Mouse (Mus musculus): Measurements from ENCODE around the gene Prrc2a. TPM values are rescaled to one million over a fixed set of nuclear protein-coding genes. Genes with fewer than 3 reads are reported as not detected.

Prrc2a gene
- polyA plus RNA-seq, 1 experiment = 770 TPM

DNA sequence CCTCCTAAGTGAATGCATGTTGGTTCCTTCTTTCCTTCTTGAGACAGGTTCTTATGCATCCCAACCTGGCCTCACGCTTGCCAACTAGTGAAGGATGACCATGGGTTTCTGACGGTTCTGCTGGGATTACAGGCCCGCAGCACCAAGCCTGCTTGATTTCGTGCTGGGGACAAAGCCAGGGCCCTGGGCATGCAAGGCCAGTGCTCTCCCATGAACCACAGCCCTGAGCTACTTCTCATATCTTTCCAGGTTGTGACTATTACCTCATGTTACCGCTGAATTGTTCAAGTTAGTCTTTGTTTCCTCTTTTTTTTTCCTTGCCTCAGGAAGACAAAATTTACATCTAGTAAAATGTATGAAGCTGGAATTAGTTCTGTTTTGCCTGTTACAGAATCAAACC lies 28.2 kb upstream of the Prrc2a start:
- Histone ChIP-seq H3K27ac (ENCODE audit: control insufficient read depth, insufficient read depth, low read length) (peak overlapping the region; percentile 96), H3K36me3 (ENCODE audit: control insufficient read depth, insufficient read depth, low read length) (no peaks in the 10 kb centered on the region), H3K4me3 (ENCODE audit: control insufficient read depth, insufficient read depth, low read length) (no peak overlapping the region), H3K27me3 (ENCODE audit: control insufficient read depth, insufficient read depth, low read length) (no peaks in the 10 kb centered on the region), H3K4me1 (replicated peaks; ENCODE audit: control insufficient read depth, insufficient read depth, low read length) (peaks cover 53% of the 10 kb centered on the region)
- no peak for TF ChIP-seq POLR2A (IDR thresholded peaks at IDR 0.05; ENCODE audit: control insufficient read depth, extremely low read depth, insufficient read depth, low read length, poor library complexity)
- no peak for TF ChIP-seq CTCF (IDR thresholded peaks at IDR 0.05; ENCODE audit: borderline replicate concordance, control insufficient read depth, extremely low read depth, insufficient read depth, low read length, poor library complexity)
- DNase-seq = no peak
- 62% methylated on average over 5 of the region's 5 CpGs for WGBS

DNA sequence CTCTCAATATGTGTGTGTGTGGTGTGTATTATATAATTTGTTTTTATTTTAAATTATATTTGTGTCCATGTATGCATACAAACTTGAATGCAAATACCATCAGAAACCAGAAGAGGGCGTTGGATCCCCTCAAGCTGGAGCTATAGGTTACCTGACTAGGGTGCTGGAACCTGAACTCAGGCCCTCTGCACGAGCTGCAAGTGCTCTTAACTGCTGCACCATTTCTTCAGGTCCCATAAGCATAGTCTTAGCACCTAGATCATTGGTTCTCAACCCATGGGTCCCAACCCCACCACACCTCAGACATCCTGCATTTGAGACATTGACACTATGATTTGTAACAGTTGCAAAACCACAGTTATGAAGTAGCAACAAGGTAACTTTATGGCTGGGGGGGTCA lies 27.0 kb upstream of the Prrc2a start:
- Histone ChIP-seq H3K27me3 (ENCODE audit: control insufficient read depth, insufficient read depth, low read length) (no peaks in the 10 kb centered on the region), H3K4me3 (ENCODE audit: control insufficient read depth, insufficient read depth, low read length) (no peak overlapping the region), H3K4me1 (replicated peaks; ENCODE audit: control insufficient read depth, insufficient read depth, low read length) (peaks cover 52% of the 10 kb centered on the region), H3K27ac (ENCODE audit: control insufficient read depth, insufficient read depth, low read length) (no peak overlapping the region), H3K36me3 (ENCODE audit: control insufficient read depth, insufficient read depth, low read length) (no peaks in the 10 kb centered on the region)
- DNase-seq = no peak
- WGBS = 81% methylated on average over 2 of the region's 2 CpGs
- TF ChIP-seq CTCF (IDR thresholded peaks at IDR 0.05; ENCODE audit: borderline replicate concordance, control insufficient read depth, extremely low read depth, insufficient read depth, low read length, poor library complexity) = no peak
- no peak for TF ChIP-seq POLR2A (IDR thresholded peaks at IDR 0.05; ENCODE audit: control insufficient read depth, extremely low read depth, insufficient read depth, low read length, poor library complexity)

DNA sequence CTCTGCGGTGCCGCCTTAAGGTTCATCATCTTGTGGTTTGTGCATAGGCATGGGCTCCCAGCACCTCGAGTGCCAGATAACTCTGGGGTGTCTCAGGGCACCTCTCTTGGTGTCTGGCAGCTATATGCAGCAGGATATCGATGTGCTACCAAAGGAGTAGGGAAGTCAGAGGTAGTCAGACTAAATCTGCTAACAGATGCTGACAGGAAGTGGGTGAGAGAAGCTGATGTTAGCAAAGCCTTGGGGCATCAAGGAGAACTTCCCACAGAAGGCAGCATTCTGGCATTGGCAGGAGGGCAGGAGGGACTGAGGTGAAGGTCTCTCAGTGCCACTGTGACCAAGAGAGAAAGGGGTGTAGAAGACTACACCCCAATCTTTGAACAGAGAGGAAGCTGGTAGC lies 25.4 kb upstream of the Prrc2a start:
- peak; percentile 57 for DNase-seq
- peaks cover 58% of the 10 kb centered on the region for H3K4me1 ChIP-seq (replicated peaks; ENCODE audit: control insufficient read depth, insufficient read depth, low read length)
- no peak for TF ChIP-seq POLR2A (IDR thresholded peaks at IDR 0.05; ENCODE audit: control insufficient read depth, extremely low read depth, insufficient read depth, low read length, poor library complexity)
- no peak for TF ChIP-seq CTCF (IDR thresholded peaks at IDR 0.05; ENCODE audit: borderline replicate concordance, control insufficient read depth, extremely low read depth, insufficient read depth, low read length, poor library complexity)
- 9% methylated on average over 4 of the region's 4 CpGs for WGBS
- no peak overlapping the region for H3K4me3 ChIP-seq (ENCODE audit: control insufficient read depth, insufficient read depth, low read length)
- H3K27ac ChIP-seq (ENCODE audit: control insufficient read depth, insufficient read depth, low read length) = peak overlapping the region; percentile 97
- no peaks in the 10 kb centered on the region for H3K27me3 ChIP-seq (ENCODE audit: control insufficient read depth, insufficient read depth, low read length)
- no peaks in the 10 kb centered on the region for H3K36me3 ChIP-seq (ENCODE audit: control insufficient read depth, insufficient read depth, low read length)

DNA sequence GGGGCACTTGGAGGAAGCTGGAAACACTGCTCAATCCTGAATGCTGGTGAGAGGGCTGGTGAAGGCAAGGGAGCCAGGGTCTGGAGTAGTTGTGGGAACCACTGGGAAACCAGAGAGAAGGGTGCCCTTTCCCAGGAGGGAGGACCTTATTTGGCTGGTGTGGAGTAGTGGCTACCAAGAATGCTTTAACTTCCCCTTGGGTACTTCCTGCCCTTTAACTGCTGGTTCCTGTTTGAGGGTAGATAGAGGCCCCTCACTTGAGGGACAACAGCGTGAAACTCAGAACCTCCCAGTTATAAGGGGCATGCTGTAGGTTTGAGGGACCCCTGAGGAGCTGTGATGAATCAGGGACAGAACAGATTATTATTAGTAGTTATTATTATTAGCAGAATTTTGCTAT lies 24.5 kb upstream of the Prrc2a start:
- no peak for TF ChIP-seq POLR2A (IDR thresholded peaks at IDR 0.05; ENCODE audit: control insufficient read depth, extremely low read depth, insufficient read depth, low read length, poor library complexity)
- no peak for TF ChIP-seq CTCF (IDR thresholded peaks at IDR 0.05; ENCODE audit: borderline replicate concordance, control insufficient read depth, extremely low read depth, insufficient read depth, low read length, poor library complexity)
- H3K36me3 ChIP-seq (ENCODE audit: control insufficient read depth, insufficient read depth, low read length) = no peaks in the 10 kb centered on the region
- no peak for DNase-seq
- 14% methylated on average over 1 of the region's 1 CpGs for WGBS
- no peaks in the 10 kb centered on the region for H3K27me3 ChIP-seq (ENCODE audit: control insufficient read depth, insufficient read depth, low read length)
- peaks cover 66% of the 10 kb centered on the region for H3K4me1 ChIP-seq (replicated peaks; ENCODE audit: control insufficient read depth, insufficient read depth, low read length)
- no peak overlapping the region for H3K4me3 ChIP-seq (ENCODE audit: control insufficient read depth, insufficient read depth, low read length)
- peak overlapping the region; percentile 97 for H3K27ac ChIP-seq (ENCODE audit: control insufficient read depth, insufficient read depth, low read length)

DNA sequence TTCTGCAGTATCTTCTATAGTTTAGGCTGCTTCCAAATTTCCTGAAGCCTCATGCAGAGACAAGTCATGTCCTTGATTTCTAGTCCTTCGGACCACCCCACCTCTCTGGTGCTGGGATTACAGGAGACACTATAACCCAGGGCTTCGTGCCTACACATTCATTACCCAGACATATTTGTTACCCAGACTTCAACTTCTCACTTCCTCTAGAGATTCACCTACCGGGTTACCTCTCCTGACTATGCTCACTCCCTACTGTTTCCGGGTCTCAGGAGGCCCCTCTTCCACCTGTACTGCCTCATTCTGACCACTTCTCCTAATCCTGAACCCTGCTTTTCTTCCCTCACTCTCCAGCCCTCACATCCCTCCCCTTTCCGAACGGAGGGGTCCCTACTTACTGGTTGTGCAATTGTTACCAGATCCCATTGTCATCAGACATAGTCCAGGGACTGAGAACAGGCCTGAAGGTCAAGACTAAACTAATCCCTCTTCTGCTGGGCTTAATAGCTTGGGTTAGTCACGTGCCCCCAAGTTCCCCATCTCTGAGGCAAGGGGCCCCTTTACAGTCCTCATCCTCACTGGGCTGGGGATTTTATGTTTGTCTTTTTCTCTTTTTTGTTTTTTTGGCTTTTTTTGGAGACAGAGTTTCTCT lies 23.4 kb upstream of the Prrc2a start, which contains the start of gene Lst1:
Lst1 (minus strand) TSS at position 481 of the 652 bp plus-strand sequence.
- no peaks in the 10 kb centered on the region for H3K27me3 ChIP-seq (ENCODE audit: control insufficient read depth, insufficient read depth, low read length)
- H3K4me1 ChIP-seq (replicated peaks; ENCODE audit: control insufficient read depth, insufficient read depth, low read length) = peaks cover 58% of the 10 kb centered on the region
- H3K4me3 ChIP-seq (ENCODE audit: control insufficient read depth, insufficient read depth, low read length) = no peak within 1 kb of the TSS
- DNase-seq = peak; percentile 13
- WGBS = 39% methylated on average over 7 of the region's 7 CpGs
- no peaks in the 10 kb centered on the region for H3K36me3 ChIP-seq (ENCODE audit: control insufficient read depth, insufficient read depth, low read length)
- TF ChIP-seq POLR2A (IDR thresholded peaks at IDR 0.05; ENCODE audit: control insufficient read depth, extremely low read depth, insufficient read depth, low read length, poor library complexity) (no peak), CTCF (IDR thresholded peaks at IDR 0.05; ENCODE audit: borderline replicate concordance, control insufficient read depth, extremely low read depth, insufficient read depth, low read length, poor library complexity) (no peak)
- peak within 1 kb of the TSS; percentile 97 for H3K27ac ChIP-seq (ENCODE audit: control insufficient read depth, insufficient read depth, low read length)

DNA sequence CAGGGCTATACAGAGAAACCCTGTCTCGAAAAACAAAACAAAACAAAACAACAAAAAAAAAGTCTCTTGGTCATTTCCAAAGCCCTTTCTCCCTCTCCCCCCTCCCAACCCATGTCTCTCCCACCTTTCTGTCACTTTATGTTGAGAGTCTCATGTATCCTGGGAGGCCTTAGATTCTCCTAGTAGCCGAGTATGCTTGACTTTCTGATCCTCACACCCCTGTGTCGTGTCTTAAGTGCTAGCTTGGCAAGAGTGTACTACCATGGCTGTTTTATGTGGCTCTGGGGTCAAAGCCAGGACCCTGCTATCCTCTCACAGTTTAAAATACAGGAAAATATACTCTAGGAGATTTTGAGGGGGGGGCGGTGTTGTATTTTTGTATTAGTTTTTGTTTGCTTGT lies 22.6 kb upstream of the Prrc2a start:
- no peak for TF ChIP-seq POLR2A (IDR thresholded peaks at IDR 0.05; ENCODE audit: control insufficient read depth, extremely low read depth, insufficient read depth, low read length, poor library complexity)
- TF ChIP-seq CTCF (IDR thresholded peaks at IDR 0.05; ENCODE audit: borderline replicate concordance, control insufficient read depth, extremely low read depth, insufficient read depth, low read length, poor library complexity) = no peak
- DNase-seq = no peak
- Histone ChIP-seq H3K4me1 (replicated peaks; ENCODE audit: control insufficient read depth, insufficient read depth, low read length) (peaks cover 53% of the 10 kb centered on the region), H3K36me3 (ENCODE audit: control insufficient read depth, insufficient read depth, low read length) (no peaks in the 10 kb centered on the region), H3K27ac (ENCODE audit: control insufficient read depth, insufficient read depth, low read length) (peak overlapping the region; percentile 95), H3K27me3 (ENCODE audit: control insufficient read depth, insufficient read depth, low read length) (no peaks in the 10 kb centered on the region), H3K4me3 (ENCODE audit: control insufficient read depth, insufficient read depth, low read length) (no peak overlapping the region)
- 66% methylated on average over 4 of the region's 4 CpGs for WGBS
